Mouse (Mus musculus) small intestine, adult 2 months (tissue): ENCODE measurements at regions not wholly inside any gene's neighbourhood (a gene's known extent, or its start where the extent isn't known, plus 50 kb on each side); places are given as distances from the start of the nearest gene placed in this dataset.
A peak's percentile ranks its signal among the peaks of the same experiment; 100 is the strongest.

Experiments
- H3K27ac ChIP-seq: fragments of 200-500 bp; 2 replicates; pipeline ENCODE4 v1.5.1; 2012; ENCODE audit warnings: low read depth, low read length, control low read depth, inconsistent platforms; ENCODE audit not compliant: insufficient read depth
- H3K27me3 ChIP-seq: fragments of 200-500 bp; 2 replicates; pipeline ENCODE4 v1.6.1; 2012; ENCODE audit warnings: mild to moderate bottlenecking, moderate library complexity, low read length, inconsistent platforms; ENCODE audit not compliant: control insufficient read depth, insufficient read depth
- H3K36me3 ChIP-seq: fragments of 200-500 bp; 2 replicates; pipeline ENCODE4 v1.6.1; 2012; ENCODE audit warnings: mild to moderate bottlenecking, low read length, control low read depth, inconsistent platforms; ENCODE audit not compliant: control insufficient read depth, insufficient read depth
- H3K4me1 ChIP-seq: fragments of 200-500 bp; 2 replicates; pipeline ENCODE4 v1.6.1; 2012; ENCODE audit warnings: low read length, inconsistent platforms, mixed read lengths; ENCODE audit not compliant: control insufficient read depth, insufficient read depth, insufficient read length
- H3K4me3 ChIP-seq: fragments of 200-500 bp; 2 replicates; pipeline ENCODE4 v1.5.1; 2012; ENCODE audit warnings: low read depth, mild to moderate bottlenecking, control low read depth, inconsistent platforms, low read length, moderate library complexity
- CTCF ChIP-seq: fragments of 200-500 bp; IDR thresholded peaks from 2 replicates; pipeline ENCODE4 v1.5.1; 2012; ENCODE audit warnings: low read depth, mild to moderate bottlenecking, control low read depth, inconsistent platforms, low read length, moderate library complexity, mixed read lengths; ENCODE audit not compliant: insufficient replicate concordance, insufficient read length; ENCODE audit errors: extremely low read depth
- POLR2A ChIP-seq: fragments of 200-500 bp; IDR thresholded peaks from 2 replicates; pipeline ENCODE4 v1.6.1; 2012; ENCODE audit warnings: low read depth, mild to moderate bottlenecking, control low read depth, inconsistent platforms, low read length, moderate library complexity
- WGBS: fragments of 180-500 bp; shearing (Covaris S2); methylation state at CpG from one replicate; pipeline ENCODE4 v1.1.7; 2018; 5-methylcytosine and 5-hydroxymethylcytosine counted together

DNA sequence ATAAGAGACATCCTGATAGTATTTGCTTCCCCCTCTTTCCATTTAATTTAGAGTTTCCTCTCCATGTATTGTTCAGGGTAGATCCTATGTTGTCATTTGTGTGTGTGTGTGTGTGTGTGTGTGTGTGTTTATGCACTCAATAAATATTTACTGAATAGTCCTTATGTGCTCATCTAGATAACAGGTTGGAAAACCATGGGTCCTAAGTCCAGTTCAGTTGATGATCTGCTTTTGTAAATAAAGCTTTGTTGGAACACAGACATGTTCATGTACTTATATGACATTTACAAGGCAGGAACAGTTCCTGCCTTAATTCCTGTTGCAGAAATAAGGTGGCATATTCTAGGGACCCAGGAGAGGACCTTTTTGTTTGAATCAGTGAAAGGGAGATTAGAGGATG lies 87.0 kb upstream of the Cpne4 start:
- no peak overlapping the region for H3K4me3 ChIP-seq
- no peaks in the 10 kb centered on the region for H3K36me3 ChIP-seq
- H3K27ac ChIP-seq = no peak overlapping the region
- H3K4me1 ChIP-seq = no peaks in the 10 kb centered on the region
- H3K27me3 ChIP-seq = no peaks in the 10 kb centered on the region
- no peak for TF ChIP-seq CTCF

DNA sequence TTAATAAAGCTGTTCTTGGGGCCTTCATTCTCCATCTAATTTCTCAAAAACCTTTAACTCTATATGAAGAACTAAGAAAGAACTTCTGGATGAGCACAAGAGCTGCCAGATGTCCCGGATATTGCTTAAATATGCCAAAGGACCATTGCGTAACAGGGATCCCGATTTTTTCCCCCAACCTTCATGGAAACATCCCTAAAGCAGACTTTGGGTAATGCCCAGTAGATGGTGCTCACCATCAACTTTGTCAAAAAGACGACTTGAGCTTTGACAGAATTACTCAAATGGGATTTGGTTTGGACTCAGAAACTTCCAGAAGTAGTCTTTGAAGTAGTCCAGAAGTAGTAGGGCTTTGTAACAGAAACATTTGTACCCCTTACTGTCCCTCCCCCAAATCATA lies 89.5 kb upstream of the Cpne4 start:
- TF ChIP-seq POLR2A (no peak), CTCF (no peak)
- 30% methylated on average over 4 of the region's 4 CpGs for WGBS
- Histone ChIP-seq H3K36me3 (no peaks in the 10 kb centered on the region), H3K27ac (no peak overlapping the region), H3K4me3 (no peak overlapping the region), H3K4me1 (no peaks in the 10 kb centered on the region), H3K27me3 (no peaks in the 10 kb centered on the region)

DNA sequence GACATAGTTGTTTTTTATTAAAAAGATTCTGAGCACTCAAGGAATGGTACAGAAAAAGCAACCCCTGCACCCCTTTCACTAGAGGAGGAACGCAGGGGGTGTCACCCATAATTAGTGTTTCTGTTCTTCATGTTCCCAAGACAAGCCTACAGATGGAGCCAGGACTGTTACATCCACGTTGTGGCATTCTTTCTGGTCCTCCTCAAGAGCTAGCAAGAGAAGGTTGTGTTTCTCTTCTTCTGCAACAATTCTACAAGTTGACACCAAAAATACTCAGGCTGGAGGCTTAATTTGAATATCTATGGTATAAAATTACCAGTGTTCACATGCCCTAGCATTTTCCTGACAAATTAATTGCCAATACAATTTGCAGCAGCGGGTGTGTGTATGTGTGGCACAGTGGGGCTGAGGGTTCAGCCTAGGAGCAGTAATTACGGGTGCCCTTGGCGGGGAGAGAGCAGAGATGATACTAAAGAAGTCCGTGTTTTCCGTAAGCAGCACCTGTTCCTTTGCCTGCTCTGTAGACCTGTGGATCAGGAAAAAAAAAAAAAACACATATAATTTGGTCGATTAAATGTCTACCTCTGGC lies 98.4 kb upstream of the Cpne4 start:
- no peaks in the 10 kb centered on the region for H3K27me3 ChIP-seq
- 61% methylated on average over 8 of the region's 8 CpGs for WGBS
- no peak overlapping the region for H3K27ac ChIP-seq
- TF ChIP-seq CTCF (no peak), POLR2A (no peak)
- no peaks in the 10 kb centered on the region for H3K4me1 ChIP-seq
- H3K36me3 ChIP-seq = no peaks in the 10 kb centered on the region
- no peak overlapping the region for H3K4me3 ChIP-seq

DNA sequence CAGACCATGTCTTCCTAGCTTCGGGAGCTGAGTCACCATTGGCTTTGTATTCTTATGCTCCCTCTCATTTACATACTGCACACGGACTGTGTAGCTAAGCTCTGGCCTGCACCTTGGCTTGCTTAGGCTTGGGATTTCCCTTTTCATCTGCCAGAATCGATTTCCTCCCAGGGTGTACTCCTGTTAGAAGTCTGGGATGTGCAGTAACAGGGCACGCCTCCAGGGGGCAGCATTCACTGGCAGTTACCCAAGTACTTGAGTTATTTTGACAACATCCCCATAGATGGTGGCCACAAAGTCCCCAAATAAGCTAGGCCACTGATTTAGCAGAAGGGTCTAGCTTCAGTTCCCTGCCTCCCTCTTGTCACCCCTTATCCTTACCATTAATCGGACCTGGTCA lies 102.2 kb upstream of the Cpne4 start:
- WGBS = 42% methylated on average over 5 of the region's 5 CpGs
- no peaks in the 10 kb centered on the region for H3K27me3 ChIP-seq
- no peaks in the 10 kb centered on the region for H3K36me3 ChIP-seq
- peak; percentile 62; the same call in 1 of the 2 replicates for TF ChIP-seq CTCF
- TF ChIP-seq POLR2A = no peak
- H3K4me3 ChIP-seq = no peak overlapping the region
- H3K27ac ChIP-seq = no peak overlapping the region
- H3K4me1 ChIP-seq = no peaks in the 10 kb centered on the region

DNA sequence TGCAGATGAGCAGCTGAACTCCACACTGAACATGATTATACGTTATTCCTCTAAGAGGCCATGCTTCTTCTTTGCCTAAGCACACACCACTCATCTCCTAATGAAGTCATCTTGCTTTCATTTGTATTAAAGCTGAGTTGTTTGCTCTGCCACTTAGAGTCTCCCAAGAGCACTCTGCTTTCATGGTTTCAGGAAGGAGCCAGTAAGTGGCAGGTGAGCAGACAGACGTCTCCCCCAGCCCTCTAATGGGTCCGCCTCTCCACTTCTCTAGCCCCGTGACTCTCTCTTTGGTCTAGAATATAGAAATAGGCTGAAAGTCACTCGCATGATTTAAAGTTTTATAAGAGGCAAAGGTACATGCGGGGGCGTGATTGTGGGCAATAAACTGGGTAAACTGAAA lies 103.8 kb upstream of the Cpne4 start:
- no peaks in the 10 kb centered on the region for H3K36me3 ChIP-seq
- no peaks in the 10 kb centered on the region for H3K27me3 ChIP-seq
- 43% methylated on average over 7 of the region's 7 CpGs for WGBS
- H3K4me3 ChIP-seq = no peak overlapping the region
- TF ChIP-seq CTCF = no peak
- no peak for TF ChIP-seq POLR2A
- no peaks in the 10 kb centered on the region for H3K4me1 ChIP-seq
- no peak overlapping the region for H3K27ac ChIP-seq

DNA sequence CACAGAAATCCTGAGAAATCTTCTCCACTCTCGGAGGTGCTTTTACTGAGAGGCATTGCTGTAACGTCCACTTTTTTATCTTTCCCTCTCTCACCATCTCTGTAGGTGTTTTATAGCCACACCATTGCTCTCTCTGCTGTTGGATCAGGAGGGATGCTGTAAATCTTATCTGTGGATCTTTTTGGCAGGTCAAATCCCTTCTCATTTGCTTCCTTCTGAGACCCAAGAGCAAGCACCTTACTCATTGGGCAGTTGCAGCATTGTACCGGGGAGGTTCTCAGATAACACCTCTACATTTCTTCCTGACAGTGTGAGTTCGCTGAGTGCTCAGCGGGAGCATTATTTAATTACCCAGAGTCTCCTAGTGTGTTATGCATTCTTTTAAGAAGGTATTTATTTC lies 75.5 kb upstream of the Acpp start:
- no peaks in the 10 kb centered on the region for H3K27me3 ChIP-seq
- no peak overlapping the region for H3K4me3 ChIP-seq
- 19% methylated on average over 5 of the region's 5 CpGs for WGBS
- TF ChIP-seq CTCF (no peak), POLR2A (no peak)
- H3K27ac ChIP-seq = no peak overlapping the region
- no peaks in the 10 kb centered on the region for H3K36me3 ChIP-seq
- H3K4me1 ChIP-seq = no peaks in the 10 kb centered on the region

DNA sequence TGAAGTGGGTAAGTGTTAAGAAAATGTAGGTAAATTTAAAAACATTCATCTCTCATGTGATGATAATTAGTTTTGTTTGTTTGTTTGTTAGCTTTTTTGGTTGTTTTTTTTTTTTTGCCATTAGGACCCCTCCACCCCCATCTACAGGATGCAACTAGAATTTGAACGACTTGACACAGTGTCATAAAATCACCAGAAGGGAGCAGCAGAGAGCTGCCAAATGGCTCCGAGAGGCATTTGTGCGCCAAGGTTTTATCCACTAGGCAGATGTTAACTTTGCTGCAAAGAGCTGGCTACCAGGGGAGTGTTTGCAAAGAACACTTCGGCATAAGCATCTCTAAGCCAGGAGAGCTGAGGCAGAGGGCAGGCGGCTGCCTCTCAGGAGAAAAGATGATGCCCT lies 72.7 kb upstream of the Acpp start:
- Histone ChIP-seq H3K27ac (no peak overlapping the region), H3K36me3 (no peaks in the 10 kb centered on the region), H3K27me3 (no peaks in the 10 kb centered on the region), H3K4me1 (no peaks in the 10 kb centered on the region), H3K4me3 (no peak overlapping the region)
- 4% methylated on average over 5 of the region's 5 CpGs for WGBS
- TF ChIP-seq POLR2A (no peak), CTCF (peak; percentile 70; the same call in 1 of the 2 replicates)

DNA sequence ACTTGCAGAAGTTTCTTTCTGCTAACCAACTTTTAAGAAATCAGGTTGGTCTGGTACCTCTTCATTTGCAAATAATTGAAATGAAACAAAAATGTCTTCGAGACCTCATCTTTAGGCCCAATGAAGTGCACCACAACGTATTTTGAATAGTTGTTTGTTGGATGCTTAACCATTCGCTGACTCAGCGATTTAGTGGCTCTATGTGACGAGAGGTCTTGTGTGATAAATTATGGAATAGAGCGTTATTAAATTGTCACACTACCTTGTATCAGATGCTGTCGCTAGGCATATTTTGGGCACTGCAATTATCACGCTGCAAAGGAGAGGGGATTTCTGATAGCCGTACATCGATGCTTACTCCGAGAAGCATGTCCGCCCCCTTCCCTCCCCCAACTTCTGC lies 71.8 kb upstream of the Acpp start:
- WGBS = 37% methylated on average over 12 of the region's 12 CpGs
- Histone ChIP-seq H3K36me3 (no peaks in the 10 kb centered on the region), H3K4me1 (no peaks in the 10 kb centered on the region), H3K4me3 (no peak overlapping the region), H3K27me3 (no peaks in the 10 kb centered on the region), H3K27ac (no peak overlapping the region)
- TF ChIP-seq CTCF (no peak), POLR2A (no peak)
